Mouse (Mus musculus): ENCODE measurements at regions not wholly inside any gene's neighbourhood (a gene's known extent, or its start where the extent isn't known, plus 50 kb on each side); places are given as distances from the start of the nearest gene placed in this dataset.

DNA sequence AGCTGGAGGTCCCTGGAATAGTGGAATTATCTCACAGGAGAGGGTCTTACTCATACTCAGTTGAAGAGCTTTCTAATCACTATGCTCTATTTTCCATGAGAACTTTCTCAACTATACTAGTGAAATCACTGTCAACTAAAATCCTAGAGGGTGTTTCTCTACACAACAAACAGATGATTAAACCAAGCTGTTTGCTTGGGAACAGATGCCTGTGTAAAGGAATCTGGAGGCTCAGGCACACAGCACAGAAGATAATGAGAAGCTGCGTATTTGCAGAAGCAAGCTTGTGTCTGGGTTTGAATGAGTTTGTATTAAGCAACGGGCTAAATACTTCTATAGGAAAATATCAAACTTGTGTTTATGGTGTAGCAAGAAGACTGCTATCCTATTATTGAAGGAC, 202.9 kb upstream of the Myo3a start:
- no peak for TF ChIP-seq EP300 (IDR thresholded peaks at IDR 0.05; ENCODE audit: low read length)
- TF ChIP-seq GABPA (IDR thresholded peaks at IDR 0.05; ENCODE audit: insufficient replicate concordance, low read depth, low read length): no peak
- TF ChIP-seq NRF1 (IDR thresholded peaks at IDR 0.05; ENCODE audit: low read depth, low read length): no peak
- no peak for TF ChIP-seq CHD2 (IDR thresholded peaks at IDR 0.05; ENCODE audit: low read length)
- no peak for TF ChIP-seq MAFK (IDR thresholded peaks at IDR 0.05; ENCODE audit: insufficient replicate concordance, low read length)
